Mouse (Mus musculus) G1E (cell line): ENCODE measurements around the gene Arfgap1. TPM values are rescaled to one million over a fixed set of nuclear protein-coding genes. Genes with fewer than 3 reads are reported as not detected.

Experiments
- ATAC-seq: 2 replicates; pipeline ENCODE4 v1.8.0; 2016; ENCODE audit warnings: mild to moderate bottlenecking; ENCODE audit not compliant: insufficient number of reproducible peaks, poor library complexity, low FRiP score, severe bottlenecking; ENCODE audit errors: extremely low read depth
- DNase-seq: peaks from one replicate; pipeline ENCODE4 v3.0.0; 2012; ENCODE audit warnings: low spot score
- H3K27me3 ChIP-seq: 2 replicates; pipeline ENCODE4 v1.6.1; 2012; ENCODE audit warnings: mild to moderate bottlenecking, low read length, inconsistent platforms; ENCODE audit not compliant: insufficient read depth
- H3K36me3 ChIP-seq: replicated peaks from 2 replicates; pipeline ENCODE3; 2012; ENCODE audit warnings: mild to moderate bottlenecking, inconsistent platforms
- H3K4me1 ChIP-seq: 2 replicates; pipeline ENCODE4 v1.6.1; 2012; ENCODE audit warnings: low read depth, low read length, inconsistent platforms, mixed read lengths; ENCODE audit not compliant: insufficient read depth
- H3K4me3 ChIP-seq: 2 replicates; pipeline ENCODE4 v1.5.1; 2012; ENCODE audit warnings: low read depth, mild to moderate bottlenecking, inconsistent platforms, low read length, moderate library complexity, mixed read lengths
- H3K9me3 ChIP-seq: replicated peaks from 2 replicates; pipeline ENCODE4 v1.6.1; 2012; ENCODE audit warnings: inconsistent platforms
- CTCF ChIP-seq: IDR thresholded peaks from 2 replicates; pipeline ENCODE4 v1.5.1; 2012; ENCODE audit warnings: low read depth, low read length, inconsistent platforms, mixed read lengths
- GATA1 ChIP-seq: IDR thresholded peaks from 2 replicates; pipeline ENCODE4 v1.6.1; 2012; ENCODE audit warnings: borderline replicate concordance, low read length, inconsistent platforms, mixed read lengths
- GATA2 ChIP-seq: IDR thresholded peaks from 2 replicates; pipeline ENCODE4 v1.6.1; 2012; ENCODE audit warnings: low read depth, low read length, inconsistent platforms, borderline replicate concordance
- POLR2AphosphoS5 ChIP-seq: IDR thresholded peaks from 2 replicates; pipeline ENCODE4 v1.6.1; 2012; ENCODE audit warnings: low read depth, low read length, inconsistent platforms; ENCODE audit not compliant: insufficient replicate concordance
- TAL1 ChIP-seq: conservative IDR thresholded peaks from 2 replicates; pipeline ENCODE4 v1.6.1; 2012; ENCODE audit warnings: low read depth, low read length, inconsistent platforms, mixed read lengths
- polyA plus RNA-seq: library from polyadenylated mRNA; stranded (reverse); fragments of >175 nt; gene quantifications from 2 replicates; pipeline ENCODE4 v1.2.3, GENCODE M21; 2012
- total RNA-seq, 2 experiments: library from RNA; stranded (forward) in 1 of 2; stranded (reverse) in 1 of 2; fragments of 200-1000 nt in 1 of 2; fragments of >200 nt in 1 of 2; fragmentation: Nextera tagmentation in 1 of 2; gene quantifications; 2 replicates each; pipeline ENCODE4 v1.2.3; 2014 to 2017

The Arfgap1 gene
- total and polyA plus RNA-seq, 3 experiments: 27.8 to 56.1 (median 40.6) TPM

GRCm38 (mm10) chr2:181008339-181008738, 41.3 kb downstream of the Arfgap1 start:
- H3K27me3 ChIP-seq: peaks cover 14% of the 10 kb centered on the region

GRCm38 (mm10) chr2:181031406-181031934, 64.4 kb downstream of the Arfgap1 start:
- Histone ChIP-seq H3K4me1 (no peaks in the 10 kb centered on the region), H3K27me3 (peaks cover 6% of the 10 kb centered on the region; the same call in 1 of the 2 replicates), H3K4me3 (no peak overlapping the region), H3K36me3 (no peaks in the 10 kb centered on the region), H3K9me3 (no peaks in the 10 kb centered on the region)
- no peak for TF ChIP-seq POLR2AphosphoS5
- no peak for TF ChIP-seq CTCF
- no peak for TF ChIP-seq GATA2
- no peak for TF ChIP-seq TAL1
- TF ChIP-seq GATA1: no peak
- DNase-seq: no peak
- ATAC-seq: no peak

More at GRCm38 (mm10) chr2:181008339-181008738, 41.3 kb downstream of the Arfgap1 start:
- Histone ChIP-seq H3K4me3 (no peak overlapping the region), H3K4me1 (no peaks in the 10 kb centered on the region; the same call in 1 of the 2 replicates), H3K36me3 (no peaks in the 10 kb centered on the region), H3K9me3 (no peaks in the 10 kb centered on the region)
- ATAC-seq (no peak), DNase-seq (no peak)
- TF ChIP-seq POLR2AphosphoS5 (no peak), GATA1 (no peak), CTCF (no peak), TAL1 (no peak), GATA2 (no peak)

Other genes with a start within 250 kb of the Arfgap1 start
- gene Slc17a9, start 242.0 kb upstream of the Arfgap1 start, total RNA-seq (2014; fragmentation: Nextera tagmentation): 1.2 and 2.0 TPM in 2 replicates
- 0.06 TPM in 1 of 2 replicates, not detected in the other for gene Slc17a9, start 242.0 kb upstream of the Arfgap1 start, total RNA-seq (2017)
- gene Slc17a9, start 242.0 kb upstream of the Arfgap1 start, polyA plus RNA-seq: 0.26 and 0.36 TPM in 2 replicates
- not detected in 2 replicates for gene Bhlhe23, start 190.3 kb upstream of the Arfgap1 start, total RNA-seq (2014; fragmentation: Nextera tagmentation)
- gene Bhlhe23, start 190.3 kb upstream of the Arfgap1 start, total RNA-seq (2017): 0.11 TPM in 1 of 2 replicates, not detected in the other
- not detected in 2 replicates for gene Bhlhe23, start 190.3 kb upstream of the Arfgap1 start, polyA plus RNA-seq
- 90.2 and 96.6 TPM in 2 replicates for gene Ythdf1, start 46.3 kb upstream of the Arfgap1 start, total RNA-seq (2014; fragmentation: Nextera tagmentation)
- 24.6 and 26.3 TPM in 2 replicates for gene Ythdf1, start 46.3 kb upstream of the Arfgap1 start, total RNA-seq (2017)
- 72.5 and 87.0 TPM in 2 replicates for gene Ythdf1, start 46.3 kb upstream of the Arfgap1 start, polyA plus RNA-seq
- not detected in 2 replicates for gene Birc7, start 38.2 kb upstream of the Arfgap1 start, total RNA-seq (2014; fragmentation: Nextera tagmentation)
- not detected in 2 replicates for gene Birc7, start 38.2 kb upstream of the Arfgap1 start, total RNA-seq (2017)
- gene Birc7, start 38.2 kb upstream of the Arfgap1 start, polyA plus RNA-seq: not detected in 2 replicates
- not detected in 2 replicates for gene Nkain4, start 12.5 kb upstream of the Arfgap1 start, total RNA-seq (2014; fragmentation: Nextera tagmentation)
- gene Nkain4, start 12.5 kb upstream of the Arfgap1 start, total RNA-seq (2017): not detected in 2 replicates
- not detected in 2 replicates for gene Nkain4, start 12.5 kb upstream of the Arfgap1 start, polyA plus RNA-seq
- 3.7 and 4.9 TPM in 2 replicates for gene Col20a1, start 19.3 kb downstream of the Arfgap1 start, total RNA-seq (2014; fragmentation: Nextera tagmentation)
- 0.38 and 0.58 TPM in 2 replicates for gene Col20a1, start 19.3 kb downstream of the Arfgap1 start, total RNA-seq (2017)
- gene Col20a1, start 19.3 kb downstream of the Arfgap1 start, polyA plus RNA-seq: 0.57 TPM in 2 replicates
- not detected in 2 replicates for gene Chrna4, start 76.3 kb downstream of the Arfgap1 start, total RNA-seq (2014; fragmentation: Nextera tagmentation)
- gene Chrna4, start 76.3 kb downstream of the Arfgap1 start, total RNA-seq (2017): 0.05 and 0.41 TPM in 2 replicates
- not detected in 2 replicates for gene Chrna4, start 76.3 kb downstream of the Arfgap1 start, polyA plus RNA-seq
- 1.6 TPM in 1 of 2 replicates, not detected in the other for gene Kcnq2, start 168.1 kb downstream of the Arfgap1 start, total RNA-seq (2014; fragmentation: Nextera tagmentation)
- gene Kcnq2, start 168.1 kb downstream of the Arfgap1 start, total RNA-seq (2017): 0.23 and 0.44 TPM in 2 replicates
- gene Kcnq2, start 168.1 kb downstream of the Arfgap1 start, polyA plus RNA-seq: not detected in 2 replicates
- not detected in 2 replicates for gene Eef1a2, start 189.8 kb downstream of the Arfgap1 start, total RNA-seq (2014; fragmentation: Nextera tagmentation)
- gene Eef1a2, start 189.8 kb downstream of the Arfgap1 start, total RNA-seq (2017): 0.05 TPM in 1 of 2 replicates, not detected in the other
- gene Eef1a2, start 189.8 kb downstream of the Arfgap1 start, polyA plus RNA-seq: not detected in 2 replicates
- 148 and 153 TPM in 2 replicates for gene Ppdpf, start 220.0 kb downstream of the Arfgap1 start, total RNA-seq (2014; fragmentation: Nextera tagmentation)
- gene Ppdpf, start 220.0 kb downstream of the Arfgap1 start, total RNA-seq (2017): 58.4 and 74.0 TPM in 2 replicates
- gene Ppdpf, start 220.0 kb downstream of the Arfgap1 start, polyA plus RNA-seq: 143 and 210 TPM in 2 replicates
- gene Ptk6, start 235.6 kb downstream of the Arfgap1 start, total RNA-seq (2014; fragmentation: Nextera tagmentation): not detected in 2 replicates
- gene Ptk6, start 235.6 kb downstream of the Arfgap1 start, total RNA-seq (2017): 0.22 TPM in 1 of 2 replicates, not detected in the other
- not detected in 2 replicates for gene Ptk6, start 235.6 kb downstream of the Arfgap1 start, polyA plus RNA-seq
- 0.30 TPM in 1 of 2 replicates, not detected in the other for gene Srms, start 246.0 kb downstream of the Arfgap1 start, total RNA-seq (2014; fragmentation: Nextera tagmentation)
- gene Srms, start 246.0 kb downstream of the Arfgap1 start, total RNA-seq (2017): 0.06 TPM in 1 of 2 replicates, not detected in the other
- not detected in 2 replicates for gene Srms, start 246.0 kb downstream of the Arfgap1 start, polyA plus RNA-seq